Mouse (Mus musculus): ENCODE data around the gene Zfp629.

GRCm38 (mm10) chr7:127651624-127652023 is 36.0 kb upstream of the Zfp629 start:
- TF ChIP-seq CTCF (IDR thresholded peaks at IDR 0.05; ENCODE audit: low read depth, low read length) (no peak), GATA1 (IDR thresholded peaks at IDR 0.05; ENCODE audit: borderline replicate concordance, low read length) (no peak), TAL1 (conservative IDR thresholded peaks at IDR 0.05; ENCODE audit: low read depth, low read length) (no peak), POLR2AphosphoS5 (IDR thresholded peaks at IDR 0.05; ENCODE audit: insufficient replicate concordance, low read depth, low read length) (no peak), GATA2 (IDR thresholded peaks at IDR 0.05; ENCODE audit: borderline replicate concordance, low read depth, low read length) (no peak)
